Mouse (Mus musculus) kidney, postnatal 0 days (tissue): ENCODE measurements at regions not wholly inside any gene's neighbourhood (a gene's known extent, or its start where the extent isn't known, plus 50 kb on each side); places are given as distances from the start of the nearest gene placed in this dataset.

Experiments
- ATAC-seq: fragments of 200-750 bp; cut with Nextera tagmentation; replicated peaks from 2 replicates; pipeline ENCODE4 v1.8.0; 2017; ENCODE audit warnings: low read depth, moderate number of reproducible peaks, moderate TSS enrichment, moderate library complexity; ENCODE audit not compliant: low FRiP score
- DNase-seq: peaks from one replicate; pipeline ENCODE4 v3.0.0-alpha.2; 2016; ENCODE audit warnings: low spot score
- H3K27ac ChIP-seq: fragments of 300-500 bp; sonication (generic); 2 replicates; pipeline ENCODE4 v1.5.1; 2014; ENCODE audit warnings: mild to moderate bottlenecking
- H3K27me3 ChIP-seq: fragments of 300-500 bp; sonication (generic); 2 replicates; pipeline ENCODE4 v1.6.1; 2014; ENCODE audit warnings: low read length, mixed read lengths; ENCODE audit not compliant: insufficient read depth
- H3K36me3 ChIP-seq: fragments of 300-500 bp; sonication (generic); 2 replicates; pipeline ENCODE4 v1.6.1; 2014; ENCODE audit warnings: low read length, mixed read lengths; ENCODE audit not compliant: insufficient read depth
- H3K4me1 ChIP-seq: fragments of 300-500 bp; sonication (generic); replicated peaks from 2 replicates; pipeline ENCODE4 v1.6.1; 2014; ENCODE audit warnings: antibody characterized with exemption, low read length, mixed read lengths; ENCODE audit not compliant: insufficient read depth
- H3K4me2 ChIP-seq: fragments of 300-500 bp; sonication (generic); 2 replicates; pipeline ENCODE4 v1.6.1; 2014; ENCODE audit warnings: mild to moderate bottlenecking, low read length, moderate library complexity, mixed read lengths
- H3K4me3 ChIP-seq: fragments of 300-500 bp; sonication (generic); replicated peaks from 2 replicates; pipeline ENCODE4 v1.5.1; 2014; ENCODE audit warnings: low read depth, low read length
- H3K9ac ChIP-seq: fragments of 300-500 bp; sonication (generic); 2 replicates; pipeline ENCODE4 v1.6.1; 2014; ENCODE audit warnings: low read depth, low read length
- H3K9me3 ChIP-seq: fragments of 300-500 bp; sonication (generic); replicated peaks from 2 replicates; pipeline ENCODE4 v1.6.1; 2016; ENCODE audit warnings: low read length, inconsistent platforms, mixed read lengths
- CTCF ChIP-seq: IDR thresholded peaks from 2 replicates; pipeline ENCODE4 v1.5.1; 2016; ENCODE audit warnings: antibody characterized with exemption, low read depth, mild to moderate bottlenecking, moderate library complexity
- WGBS: fragments of 180-500 bp; shearing (Covaris S2); extraction: QIAGEN DNeasy Blood & Tissue Kit; methylation state at CpG from one replicate; pipeline ENCODE4 v1.1.7; 2014; 5-methylcytosine and 5-hydroxymethylcytosine counted together

- Histone ChIP-seq H3K36me3 (no peaks in the 10 kb centered on the region), H3K27me3 (no peaks in the 10 kb centered on the region), H3K9me3 (no peaks in the 10 kb centered on the region), H3K9ac (no peak overlapping the region), H3K4me1 (no peaks in the 10 kb centered on the region; the same call in 1 of the 2 replicates), H3K4me2 (no peak overlapping the region), H3K27ac (no peak overlapping the region), H3K4me3 (no peak overlapping the region)
- WGBS, result 86% methylated on average over 6 of the region's 6 CpGs
- DNase-seq (no peak), ATAC-seq (no peak)
- no peak for TF ChIP-seq CTCF
These were observed 78.7 kb upstream of the Armc2 start for GRCm38 (mm10) chr10:42096924-42097323.

- H3K4me3 ChIP-seq, result no peak overlapping the region
These were observed 77.7 kb upstream of the Armc2 start for GRCm38 (mm10) chr10:42095986-42096385.

GRCm38 (mm10) chr10:42094274-42095000, 76.2 kb upstream of the Armc2 start:
- no peaks in the 10 kb centered on the region for H3K9me3 ChIP-seq
- 80% methylated on average over 24 of the region's 24 CpGs for whole genome bisulfite sequencing
- H3K4me1 ChIP-seq, result peaks cover 4% of the 10 kb centered on the region
- DNase-seq (no peak), ATAC-seq (no peak)
- H3K27ac ChIP-seq, result no peak overlapping the region
- H3K9ac ChIP-seq, result no peak overlapping the region
- no peak for TF ChIP-seq CTCF
- H3K4me2 ChIP-seq, result no peak overlapping the region
- H3K27me3 ChIP-seq, result no peaks in the 10 kb centered on the region
- H3K4me3 ChIP-seq, result no peak overlapping the region
- no peaks in the 10 kb centered on the region for H3K36me3 ChIP-seq

More at GRCm38 (mm10) chr10:42095986-42096385, 77.7 kb upstream of the Armc2 start:
- Histone ChIP-seq H3K4me2 (no peak overlapping the region), H3K9ac (no peak overlapping the region), H3K9me3 (no peaks in the 10 kb centered on the region), H3K27ac (no peak overlapping the region), H3K4me1 (no peaks in the 10 kb centered on the region; the same call in 1 of the 2 replicates), H3K27me3 (no peaks in the 10 kb centered on the region), H3K36me3 (no peaks in the 10 kb centered on the region)
- DNase-seq (no peak), ATAC-seq (no peak)
- TF ChIP-seq CTCF, result no peak
- 94% methylated on average over 10 of the region's 10 CpGs for WGBS

GRCm38 (mm10) chr10:42093176-42093759, 75.0 kb upstream of the Armc2 start:
- peaks cover 15% of the 10 kb centered on the region for H3K4me1 ChIP-seq
- 79% methylated on average over 8 of the region's 8 CpGs for WGBS
- no peak overlapping the region for H3K9ac ChIP-seq
- no peak for TF ChIP-seq CTCF
- H3K9me3 ChIP-seq, result no peaks in the 10 kb centered on the region
- H3K4me2 ChIP-seq, result no peak overlapping the region
- H3K36me3 ChIP-seq, result no peaks in the 10 kb centered on the region
- ATAC-seq (no peak), DNase-seq (no peak)
- H3K27ac ChIP-seq, result 0 out of 2 replicates have a peak overlapping the region, but pooled peaks have one; percentile 22
- H3K4me3 ChIP-seq, result no peak overlapping the region
- no peaks in the 10 kb centered on the region for H3K27me3 ChIP-seq

GRCm38 (mm10) chr10:42092500-42092899, 74.3 kb upstream of the Armc2 start:
- 0 out of 2 replicates have a peak overlapping the region, but pooled peaks have one; percentile 4 for H3K9ac ChIP-seq
- H3K27me3 ChIP-seq, result no peaks in the 10 kb centered on the region
- ATAC-seq (no peak), DNase-seq (no peak)
- no peaks in the 10 kb centered on the region for H3K9me3 ChIP-seq
- peaks cover 15% of the 10 kb centered on the region for H3K4me1 ChIP-seq
- H3K27ac ChIP-seq, result peak overlapping the region; percentile 22; the same call in 1 of the 2 replicates
- no peaks in the 10 kb centered on the region for H3K36me3 ChIP-seq
- no peak overlapping the region for H3K4me3 ChIP-seq
- 60% methylated on average over 6 of the region's 6 CpGs for WGBS
- no peak overlapping the region for H3K4me2 ChIP-seq
- TF ChIP-seq CTCF, result no peak

- Histone ChIP-seq H3K36me3 (no peaks in the 10 kb centered on the region), H3K27me3 (no peaks in the 10 kb centered on the region), H3K9ac (no peak overlapping the region), H3K9me3 (no peaks in the 10 kb centered on the region), H3K4me1 (peaks cover 15% of the 10 kb centered on the region), H3K4me2 (no peak overlapping the region), H3K4me3 (no peak overlapping the region), H3K27ac (no peak overlapping the region)
- WGBS, result 86% methylated on average over 11 of the region's 11 CpGs
- no peak for TF ChIP-seq CTCF
- DNase-seq (no peak), ATAC-seq (no peak)
These were observed 73.4 kb upstream of the Armc2 start for GRCm38 (mm10) chr10:42091546-42092168.
